Mouse (Mus musculus): ENCODE measurements around the gene 3110009E18Rik. TPM values are rescaled to one million over a fixed set of nuclear protein-coding genes. Genes with fewer than 3 reads are reported as not detected.

Gene 3110009E18Rik
- polyA plus RNA-seq, 1 experiment from 2014 or later: 11.1 TPM

DNA sequence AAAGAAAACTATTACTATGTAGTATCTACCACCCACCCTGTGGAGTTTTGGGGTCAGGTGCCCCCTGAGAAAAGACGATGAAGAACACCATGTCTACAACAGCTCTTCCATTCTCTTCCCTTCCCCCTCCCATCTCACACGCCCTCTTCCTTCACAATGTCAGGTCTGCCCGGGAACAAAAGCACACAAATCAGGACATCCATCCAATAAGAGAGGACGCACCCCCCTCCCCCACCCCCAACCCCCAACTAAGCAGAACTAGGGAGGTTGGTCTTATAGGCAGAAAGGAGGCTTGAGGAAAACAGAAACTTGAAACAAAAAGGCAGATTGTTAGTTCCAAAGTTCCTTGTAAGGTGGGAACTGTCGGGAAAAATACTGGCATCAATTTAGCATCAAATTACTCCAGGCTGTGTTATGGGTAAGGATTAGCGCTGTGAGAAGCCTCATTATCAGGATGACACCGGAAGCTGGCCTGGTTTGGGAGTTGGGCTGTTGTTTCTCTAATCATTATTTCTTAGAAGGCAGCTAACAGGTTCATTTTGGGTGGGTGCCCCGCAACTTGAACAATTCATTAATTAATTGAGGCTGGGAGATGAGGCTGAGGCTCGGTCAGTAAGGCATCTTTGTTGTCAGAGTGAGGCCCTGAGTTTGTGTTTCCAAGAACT lies 43.1 kb upstream of the 3110009E18Rik start:
- Histone ChIP-seq H3K27ac (replicated peaks in 1 of 2; ENCODE audit: control insufficient read depth in 1 of 2, insufficient read depth in 1 of 2, low read depth in 2 of 2, low read length in 2 of 2) (no peak overlapping the region), H3K36me3 (ENCODE audit: control insufficient read depth, insufficient read depth, low read length) (no peaks in the 10 kb centered on the region), H3K9ac (ENCODE audit: low read length) (no peak overlapping the region), H3K4me1 (ENCODE audit: control insufficient read depth in 2 of 2, insufficient read depth in 2 of 2, low read length in 2 of 2) (peaks cover 14 to 15% of the 10 kb centered on the region in 2 experiments), H3K9me3 (ENCODE audit: control insufficient read depth, low read length) (no peaks in the 10 kb centered on the region), H3K27me3 (ENCODE audit: control insufficient read depth, insufficient read depth, low read length) (no peaks in the 10 kb centered on the region), H3K4me3 (ENCODE audit: control insufficient read depth in 1 of 2, insufficient read depth in 1 of 2, low read depth in 1 of 2, low read length in 2 of 2) (no peak overlapping the region), H3K4me2 (ENCODE audit: low read length) (no peak overlapping the region)
- ATAC-seq (ENCODE audit: insufficient number of reproducible peaks, insufficient read depth, low FRiP score, low read depth): no peak
- WGBS: 33% methylated on average over 9 of the region's 9 CpGs

DNA sequence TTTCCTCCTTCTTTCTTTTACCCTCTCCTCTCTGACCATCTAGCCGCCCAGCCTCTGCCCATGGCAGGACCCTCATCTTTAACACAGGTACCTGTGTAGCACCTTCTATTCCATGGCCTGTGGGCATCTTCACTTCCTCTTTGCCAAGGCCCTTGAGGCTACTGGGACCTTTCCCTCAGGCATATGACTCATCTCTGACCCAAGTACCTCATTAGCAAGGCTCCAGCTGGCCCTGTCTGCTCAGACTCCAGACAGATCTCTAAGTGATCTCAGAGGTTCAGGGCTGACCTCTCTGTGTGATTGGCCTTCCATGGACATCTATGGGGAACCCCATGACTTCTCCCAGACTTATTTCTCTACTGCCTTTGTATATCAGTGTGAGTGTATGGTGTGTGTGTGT lies 40.4 kb upstream of the 3110009E18Rik start:
- WGBS: 73% methylated on average over 1 of the region's 1 CpGs
- no peak for ATAC-seq (ENCODE audit: insufficient number of reproducible peaks, insufficient read depth, low FRiP score, low read depth)

DNA sequence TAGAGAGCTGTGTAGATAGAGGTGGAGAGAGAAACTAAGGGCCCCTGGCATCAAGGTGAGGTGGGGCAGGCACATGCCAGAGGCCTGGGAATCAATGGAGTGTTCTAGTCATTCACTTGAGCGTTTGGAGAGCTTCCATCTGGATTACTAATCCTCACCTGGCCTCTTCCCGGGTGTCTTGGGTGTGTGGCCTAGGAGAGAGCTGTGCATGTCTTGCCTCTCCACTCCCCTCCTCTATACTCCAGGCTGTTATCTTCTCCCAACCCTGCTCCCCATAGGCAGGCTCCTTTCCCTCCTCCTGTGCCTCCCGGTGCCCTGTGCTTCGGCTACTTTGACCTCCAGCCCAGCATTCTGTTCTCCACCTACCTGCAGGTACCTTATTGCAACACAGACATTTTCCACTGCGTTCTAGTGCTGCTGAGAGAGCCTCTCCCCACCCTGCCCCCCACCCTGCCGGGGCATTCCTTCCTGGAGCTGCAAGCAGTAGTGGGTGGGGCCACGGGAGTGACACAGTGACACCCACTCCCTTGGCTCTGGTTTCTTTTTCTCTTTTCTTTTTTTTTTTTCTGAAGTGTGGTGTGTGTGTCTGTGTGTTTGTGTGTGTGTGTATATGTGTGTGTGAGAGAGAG lies 37.9 kb upstream of the 3110009E18Rik start:
- Histone ChIP-seq H3K9ac (ENCODE audit: low read length) (peak overlapping the region; percentile 44; the same call in 1 of the 2 replicates), H3K4me2 (ENCODE audit: low read length) (peak overlapping the region; percentile 48)
- 4% methylated on average over 7 of the region's 7 CpGs for WGBS

More for the DNA sequence above, 40.4 kb upstream of the 3110009E18Rik start:
- Histone ChIP-seq H3K9ac (ENCODE audit: low read length) (no peak overlapping the region), H3K27me3 (ENCODE audit: control insufficient read depth, insufficient read depth, low read length) (no peaks in the 10 kb centered on the region), H3K9me3 (ENCODE audit: control insufficient read depth, low read length) (no peaks in the 10 kb centered on the region), H3K4me1 (ENCODE audit: control insufficient read depth in 2 of 2, insufficient read depth in 2 of 2, low read length in 2 of 2) (peaks cover 14 to 17% of the 10 kb centered on the region in 2 experiments), H3K4me2 (ENCODE audit: low read length) (no peak overlapping the region), H3K36me3 (ENCODE audit: control insufficient read depth, insufficient read depth, low read length) (no peaks in the 10 kb centered on the region), H3K4me3 (ENCODE audit: control insufficient read depth in 1 of 2, insufficient read depth in 1 of 2, low read depth in 1 of 2, low read length in 2 of 2) (no peak overlapping the region), H3K27ac (replicated peaks in 1 of 2; ENCODE audit: control insufficient read depth in 1 of 2, insufficient read depth in 1 of 2, low read depth in 2 of 2, low read length in 2 of 2) (no peak overlapping the region)

DNA sequence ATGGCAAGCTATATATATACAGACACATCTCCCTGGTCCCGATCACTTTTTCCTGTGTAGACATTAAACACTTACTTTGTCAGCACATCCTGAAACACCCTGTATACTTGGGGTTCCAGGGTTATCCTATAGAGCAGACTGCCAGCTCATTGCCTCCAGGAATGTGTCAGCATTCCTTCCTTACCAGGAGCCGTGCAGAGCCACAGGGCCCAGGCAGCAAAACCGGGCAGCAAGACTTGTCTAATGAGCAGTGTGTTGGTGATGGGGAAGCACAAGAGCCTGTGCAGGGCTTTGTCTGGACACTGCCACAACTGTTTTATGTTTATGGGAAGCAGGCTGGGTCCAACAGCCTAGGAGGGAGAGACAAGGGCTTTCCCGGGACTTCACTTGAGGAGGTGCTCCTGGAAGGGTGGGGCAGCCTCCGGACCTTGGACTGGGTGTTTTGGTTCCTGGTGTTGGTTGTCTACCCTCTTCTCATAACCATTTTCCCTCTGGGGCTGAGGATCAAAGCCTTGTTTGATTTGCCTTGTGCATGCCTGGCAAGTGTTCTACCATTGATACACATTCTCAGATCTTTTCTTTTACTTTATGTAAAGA lies 37.0 kb upstream of the 3110009E18Rik start:
- Histone ChIP-seq H3K4me1 (ENCODE audit: control insufficient read depth in 2 of 2, insufficient read depth in 2 of 2, low read length in 2 of 2) (peaks cover 14 to 20% of the 10 kb centered on the region in 2 experiments), H3K27me3 (ENCODE audit: control insufficient read depth, insufficient read depth, low read length) (no peaks in the 10 kb centered on the region), H3K9me3 (ENCODE audit: control insufficient read depth, low read length) (no peaks in the 10 kb centered on the region), H3K4me3 (ENCODE audit: control insufficient read depth in 1 of 2, insufficient read depth in 1 of 2, low read depth in 1 of 2, low read length in 2 of 2) (no peak overlapping the region), H3K4me2 (ENCODE audit: low read length) (no peak overlapping the region), H3K36me3 (ENCODE audit: control insufficient read depth, insufficient read depth, low read length) (no peaks in the 10 kb centered on the region), H3K27ac (replicated peaks in 1 of 2; ENCODE audit: control insufficient read depth in 1 of 2, insufficient read depth in 1 of 2, low read depth in 2 of 2, low read length in 2 of 2) (peak overlapping the region in 1 of 2 experiments; percentile 22; a peak in 2 of 4 replicates), H3K9ac (ENCODE audit: low read length) (no peak overlapping the region)
- WGBS: 24% methylated on average over 5 of the region's 5 CpGs
- ATAC-seq (ENCODE audit: insufficient number of reproducible peaks, insufficient read depth, low FRiP score, low read depth): peak; percentile 40; the same call in 1 of the 2 replicates

More for the DNA sequence above, 37.9 kb upstream of the 3110009E18Rik start:
- ATAC-seq (ENCODE audit: insufficient number of reproducible peaks, insufficient read depth, low FRiP score, low read depth): peak; percentile 57
- Histone ChIP-seq H3K9me3 (ENCODE audit: control insufficient read depth, low read length) (no peaks in the 10 kb centered on the region), H3K36me3 (ENCODE audit: control insufficient read depth, insufficient read depth, low read length) (no peaks in the 10 kb centered on the region), H3K27ac (replicated peaks in 1 of 2; ENCODE audit: control insufficient read depth in 1 of 2, insufficient read depth in 1 of 2, low read depth in 2 of 2, low read length in 2 of 2) (peak overlapping the region in 1 of 2 experiments; percentile 27; a peak in 1 of 4 replicates), H3K4me1 (ENCODE audit: control insufficient read depth in 2 of 2, insufficient read depth in 2 of 2, low read length in 2 of 2) (peaks cover 14 to 20% of the 10 kb centered on the region in 2 experiments), H3K4me3 (ENCODE audit: control insufficient read depth in 1 of 2, insufficient read depth in 1 of 2, low read depth in 1 of 2, low read length in 2 of 2) (no peak overlapping the region), H3K27me3 (ENCODE audit: control insufficient read depth, insufficient read depth, low read length) (no peaks in the 10 kb centered on the region)

DNA sequence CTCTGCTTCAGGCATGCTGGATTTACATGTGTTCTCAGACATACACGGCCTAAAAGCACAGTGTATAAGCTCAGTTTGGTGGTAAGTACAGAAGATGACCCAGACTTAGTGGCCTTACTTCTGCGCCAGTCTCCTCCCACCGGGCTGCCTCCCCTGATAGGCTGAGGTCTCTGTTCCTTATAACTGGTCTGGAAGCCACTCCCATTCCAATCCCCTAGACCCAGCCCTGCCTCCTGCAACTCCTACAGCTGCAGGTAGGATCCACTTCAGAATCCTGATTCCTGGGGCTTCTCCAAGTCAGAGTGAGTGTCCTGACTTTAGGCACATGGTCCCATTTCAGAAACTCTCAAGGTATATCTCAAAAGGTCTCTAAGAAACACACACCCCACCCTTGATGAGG lies 35.3 kb upstream of the 3110009E18Rik start:
- Histone ChIP-seq H3K4me2 (ENCODE audit: low read length) (no peak overlapping the region), H3K9me3 (ENCODE audit: control insufficient read depth, low read length) (no peaks in the 10 kb centered on the region), H3K27me3 (ENCODE audit: control insufficient read depth, insufficient read depth, low read length) (no peaks in the 10 kb centered on the region), H3K36me3 (ENCODE audit: control insufficient read depth, insufficient read depth, low read length) (no peaks in the 10 kb centered on the region), H3K4me3 (ENCODE audit: control insufficient read depth in 1 of 2, insufficient read depth in 1 of 2, low read depth in 1 of 2, low read length in 2 of 2) (no peak overlapping the region), H3K4me1 (ENCODE audit: control insufficient read depth in 2 of 2, insufficient read depth in 2 of 2, low read length in 2 of 2) (peaks cover 14 to 20% of the 10 kb centered on the region in 2 experiments), H3K27ac (replicated peaks in 1 of 2; ENCODE audit: control insufficient read depth in 1 of 2, insufficient read depth in 1 of 2, low read depth in 2 of 2, low read length in 2 of 2) (no peak overlapping the region), H3K9ac (ENCODE audit: low read length) (no peak overlapping the region)
- 77% methylated on average over 3 of the region's 3 CpGs for WGBS
- ATAC-seq (ENCODE audit: insufficient number of reproducible peaks, insufficient read depth, low FRiP score, low read depth): no peak

DNA sequence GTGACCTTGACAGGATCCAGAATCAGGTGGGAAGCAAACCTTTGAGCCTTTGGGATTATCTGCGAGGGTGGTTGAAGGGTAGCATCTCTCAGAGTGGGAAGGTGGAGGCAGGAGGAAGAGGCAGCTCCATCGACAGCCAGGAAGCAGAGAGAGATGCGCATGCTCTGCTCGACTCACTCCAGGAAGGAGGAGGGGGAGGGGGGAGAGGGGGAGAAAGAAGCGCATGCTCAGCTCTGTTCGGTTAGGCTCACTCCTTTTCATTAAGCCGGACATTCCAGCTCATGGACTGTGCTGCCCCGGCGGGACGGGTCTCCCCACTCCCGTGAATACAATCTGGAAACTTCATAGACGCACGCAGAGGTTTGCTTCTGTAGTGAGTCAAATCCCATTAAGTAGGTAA lies 34.3 kb upstream of the 3110009E18Rik start:
- no peaks in the 10 kb centered on the region for H3K36me3 ChIP-seq (ENCODE audit: control insufficient read depth, insufficient read depth, low read length)
- no peak overlapping the region for H3K9ac ChIP-seq (ENCODE audit: low read length)
- peaks cover 14 to 20% of the 10 kb centered on the region in 2 experiments for H3K4me1 ChIP-seq (ENCODE audit: control insufficient read depth in 2 of 2, insufficient read depth in 2 of 2, low read length in 2 of 2)
- no peaks in the 10 kb centered on the region for H3K9me3 ChIP-seq (ENCODE audit: control insufficient read depth, low read length)
- no peak overlapping the region for H3K4me3 ChIP-seq (ENCODE audit: control insufficient read depth in 1 of 2, insufficient read depth in 1 of 2, low read depth in 1 of 2, low read length in 2 of 2)
- WGBS: 67% methylated on average over 13 of the region's 13 CpGs
- ATAC-seq (ENCODE audit: insufficient number of reproducible peaks, insufficient read depth, low FRiP score, low read depth): no peak
- no peaks in the 10 kb centered on the region for H3K27me3 ChIP-seq (ENCODE audit: control insufficient read depth, insufficient read depth, low read length)
- H3K27ac ChIP-seq (replicated peaks in 1 of 2; ENCODE audit: control insufficient read depth in 1 of 2, insufficient read depth in 1 of 2, low read depth in 2 of 2, low read length in 2 of 2): no peak overlapping the region
- H3K4me2 ChIP-seq (ENCODE audit: low read length): no peak overlapping the region

DNA sequence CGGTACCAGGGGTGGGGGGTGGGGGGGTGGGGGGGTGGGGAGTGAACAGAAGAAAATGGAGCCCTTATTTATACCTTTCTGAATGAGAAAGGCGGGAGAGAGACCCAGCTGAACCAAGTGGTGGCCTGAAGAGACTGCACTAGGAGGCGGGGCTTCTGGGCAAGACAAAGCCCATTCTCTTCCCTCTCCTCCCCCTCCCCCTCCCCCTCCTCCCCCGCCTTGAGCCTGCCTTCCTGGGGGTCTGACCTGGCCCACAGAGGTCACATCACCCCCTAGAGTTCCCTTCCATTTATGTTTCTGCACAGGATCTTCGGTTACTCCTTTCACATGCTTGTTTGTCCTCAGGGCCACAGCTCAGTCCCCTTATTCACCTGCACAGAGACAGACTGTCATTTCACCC lies 31.8 kb upstream of the 3110009E18Rik start:
- Histone ChIP-seq H3K4me3 (ENCODE audit: control insufficient read depth in 1 of 2, insufficient read depth in 1 of 2, low read depth in 1 of 2, low read length in 2 of 2) (no peak overlapping the region), H3K27me3 (ENCODE audit: control insufficient read depth, insufficient read depth, low read length) (no peaks in the 10 kb centered on the region), H3K27ac (replicated peaks in 1 of 2; ENCODE audit: control insufficient read depth in 1 of 2, insufficient read depth in 1 of 2, low read depth in 2 of 2, low read length in 2 of 2) (no peak overlapping the region), H3K4me1 (ENCODE audit: control insufficient read depth in 2 of 2, insufficient read depth in 2 of 2, low read length in 2 of 2) (peaks cover 0 to 4% of the 10 kb centered on the region in 2 experiments; a peak in 3 of 4 replicates), H3K9ac (ENCODE audit: low read length) (no peak overlapping the region), H3K36me3 (ENCODE audit: control insufficient read depth, insufficient read depth, low read length) (no peaks in the 10 kb centered on the region), H3K4me2 (ENCODE audit: low read length) (no peak overlapping the region), H3K9me3 (ENCODE audit: control insufficient read depth, low read length) (no peaks in the 10 kb centered on the region)
- 33% methylated on average over 5 of the region's 5 CpGs for WGBS
- ATAC-seq (ENCODE audit: insufficient number of reproducible peaks, insufficient read depth, low FRiP score, low read depth): no peak

Data from heart, embryonic 14.5 days (tissue).